Comparison of ENCODE assay signal across 12 mouse cellular contexts in genomic region chr13:29621881-29622280, GRCm38 (mm10).
"Had no signal": no experiment of that assay in that cellular context is flagged by ENCODE, and none has a peak within 500 bp of the region (broad histone marks: within the 10 kb centered on the region; RNA-seq: fewer than 3 reads in every experiment).

No protein-coding gene starts in this region.

- H3K27me3 ChIP-seq: limb, embryonic 12.5 days; liver, embryonic 15.5 days had no signal

- DNase-seq: kidney, adult 18-20 months; kidney, postnatal 10 days; kidney, postnatal 4 days; lung, adult 2 months; lung, postnatal 36 days; right cerebral cortex, postnatal 25 days; thymus, postnatal 4 days had no signal

- ATAC-seq: lung, postnatal 0 days had no signal

- H3K27ac ChIP-seq: layer of hippocampus, adult 2 months; limb, embryonic 12.5 days; liver, embryonic 15.5 days had no signal

- H3K36me3 ChIP-seq: limb, embryonic 12.5 days; liver, embryonic 15.5 days had no signal

- H3K4me1 ChIP-seq: liver, embryonic 15.5 days had no signal

- H3K4me3 ChIP-seq: layer of hippocampus, adult 2 months; limb, embryonic 12.5 days; liver, embryonic 15.5 days had no signal

- H3K9ac ChIP-seq: limb, embryonic 12.5 days; liver, embryonic 15.5 days had no signal

- H3K9me3 ChIP-seq: limb, embryonic 12.5 days; liver, embryonic 15.5 days had no signal

- H3K4me2 ChIP-seq: limb, embryonic 12.5 days; liver, embryonic 11.5 days; liver, embryonic 15.5 days had no signal
